Mouse (Mus musculus) liver, embryonic 12.5 days (tissue): Measurements from ENCODE around the gene Capn1. TPM values are rescaled to one million over a fixed set of nuclear protein-coding genes. Genes with fewer than 3 reads are reported as not detected.

Experiments
- ATAC-seq: fragments of 200-750 bp; cut with Nextera tagmentation; 2 replicates; pipeline ENCODE4 v1.8.0; 2017; ENCODE audit warnings: moderate number of reproducible peaks, mild to moderate bottlenecking, moderate library complexity
- H3K27ac ChIP-seq: fragments of 300-500 bp; sonication (generic); 2 replicates; pipeline ENCODE4 v1.5.1; 2016; ENCODE audit warnings: mild to moderate bottlenecking
- H3K27me3 ChIP-seq: fragments of 300-500 bp; sonication (generic); replicated peaks from 2 replicates; pipeline ENCODE4 v1.6.1; 2016; ENCODE audit warnings: mild to moderate bottlenecking, moderate library complexity
- H3K36me3 ChIP-seq: fragments of 300-500 bp; sonication (generic); 2 replicates; pipeline ENCODE4 v1.6.1; 2016; ENCODE audit warnings: mild to moderate bottlenecking, moderate library complexity
- H3K4me1 ChIP-seq: fragments of 300-500 bp; sonication (generic); 2 replicates; pipeline ENCODE4 v1.6.1; 2016
- H3K4me2 ChIP-seq: fragments of 300-500 bp; sonication (generic); 2 replicates; pipeline ENCODE4 v1.6.1; 2016; ENCODE audit warnings: mild to moderate bottlenecking, moderate library complexity
- H3K4me3 ChIP-seq: fragments of 300-500 bp; sonication (generic); 2 replicates; pipeline ENCODE4 v1.5.1; 2016; ENCODE audit warnings: mild to moderate bottlenecking, moderate library complexity
- H3K9ac ChIP-seq: fragments of 300-500 bp; sonication (generic); 2 replicates; pipeline ENCODE4 v1.6.1; 2016; ENCODE audit warnings: mild to moderate bottlenecking, moderate library complexity
- H3K9me3 ChIP-seq: fragments of 300-500 bp; sonication (generic); replicated peaks from 2 replicates; pipeline ENCODE4 v1.6.1; 2016; ENCODE audit warnings: mild to moderate bottlenecking, moderate library complexity
- WGBS: fragments of 180-500 bp; shearing (Covaris S2); methylation state at CpG from one replicate; pipeline ENCODE4 v1.1.7; 2016; ENCODE audit not compliant: insufficient replicate concordance; 5-methylcytosine and 5-hydroxymethylcytosine counted together
- polyA plus RNA-seq: library from polyadenylated mRNA; unstranded; fragments of >200 nt; fragmentation: Nextera tagmentation; extraction: Ambion mirVana; gene quantifications from 2 replicates; pipeline ENCODE4 v1.2.1, GENCODE M21; 2016

The Capn1 gene
- polyA plus RNA-seq, 1 experiment from 2014 or later, result 37.7 TPM

DNA sequence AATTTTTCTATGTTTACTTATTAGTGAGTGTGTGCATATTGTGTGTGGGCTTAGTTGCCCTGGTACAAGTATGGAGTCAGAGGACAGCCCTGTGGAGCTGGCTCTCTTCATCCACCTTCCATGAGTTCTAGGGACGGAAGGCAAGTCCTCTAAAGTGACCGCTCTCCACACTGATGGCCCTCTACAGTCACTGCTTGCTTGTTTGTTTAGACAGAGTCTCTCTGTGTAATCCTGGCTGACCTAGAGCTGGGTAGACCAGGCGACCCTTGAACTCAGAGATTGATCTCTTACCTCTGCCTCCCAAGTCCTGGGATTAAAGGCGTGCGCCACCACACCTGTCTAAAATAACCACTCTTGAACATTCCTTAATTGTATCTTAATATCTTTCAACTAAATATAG lies 58.3 kb downstream of the Capn1 start:
- no peak overlapping the region for H3K4me2 ChIP-seq
- 0 out of 2 replicates have a peak, but pooled peaks have one; percentile 22 for ATAC-seq
- WGBS, result 81% methylated on average over 5 of the region's 5 CpGs
- no peak overlapping the region for H3K4me3 ChIP-seq
- peaks cover 94% of the 10 kb centered on the region for H3K36me3 ChIP-seq
- H3K27me3 ChIP-seq, result no peaks in the 10 kb centered on the region
- no peaks in the 10 kb centered on the region for H3K9me3 ChIP-seq
- peak overlapping the region; percentile 37; the same call in 1 of the 2 replicates for H3K27ac ChIP-seq
- no peak overlapping the region for H3K9ac ChIP-seq
- peaks cover 36% of the 10 kb centered on the region for H3K4me1 ChIP-seq

DNA sequence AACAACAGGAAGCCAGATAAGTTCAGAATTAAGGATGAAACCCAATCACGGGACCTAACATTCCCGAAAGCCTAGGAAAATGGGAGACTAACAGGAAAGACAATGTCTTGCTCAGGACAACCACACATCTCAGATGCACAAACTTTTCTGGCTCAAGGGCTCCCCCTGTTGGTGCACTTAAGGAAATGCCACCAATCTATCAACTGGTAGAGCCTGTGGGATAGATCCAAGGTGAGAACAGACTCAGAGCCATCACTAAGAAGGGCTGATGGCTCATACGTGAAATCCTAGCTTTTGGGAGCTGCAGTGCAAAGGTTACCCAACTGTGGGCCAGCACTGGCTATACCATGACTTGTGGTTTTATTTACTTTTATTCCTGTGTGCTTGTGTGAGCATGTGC lies 59.0 kb downstream of the Capn1 start:
- ATAC-seq, result peak; percentile 56; the same call in 1 of the 2 replicates
- H3K4me1 ChIP-seq, result peaks cover 36% of the 10 kb centered on the region
- peaks cover 98% of the 10 kb centered on the region for H3K36me3 ChIP-seq
- H3K9me3 ChIP-seq, result no peaks in the 10 kb centered on the region
- H3K27ac ChIP-seq, result peak overlapping the region; percentile 37; the same call in 1 of the 2 replicates
- H3K27me3 ChIP-seq, result no peaks in the 10 kb centered on the region
- no peak overlapping the region for H3K4me3 ChIP-seq
- no peak overlapping the region for H3K4me2 ChIP-seq
- H3K9ac ChIP-seq, result no peak overlapping the region
- WGBS, result 26% methylated on average over 3 of the region's 3 CpGs

DNA sequence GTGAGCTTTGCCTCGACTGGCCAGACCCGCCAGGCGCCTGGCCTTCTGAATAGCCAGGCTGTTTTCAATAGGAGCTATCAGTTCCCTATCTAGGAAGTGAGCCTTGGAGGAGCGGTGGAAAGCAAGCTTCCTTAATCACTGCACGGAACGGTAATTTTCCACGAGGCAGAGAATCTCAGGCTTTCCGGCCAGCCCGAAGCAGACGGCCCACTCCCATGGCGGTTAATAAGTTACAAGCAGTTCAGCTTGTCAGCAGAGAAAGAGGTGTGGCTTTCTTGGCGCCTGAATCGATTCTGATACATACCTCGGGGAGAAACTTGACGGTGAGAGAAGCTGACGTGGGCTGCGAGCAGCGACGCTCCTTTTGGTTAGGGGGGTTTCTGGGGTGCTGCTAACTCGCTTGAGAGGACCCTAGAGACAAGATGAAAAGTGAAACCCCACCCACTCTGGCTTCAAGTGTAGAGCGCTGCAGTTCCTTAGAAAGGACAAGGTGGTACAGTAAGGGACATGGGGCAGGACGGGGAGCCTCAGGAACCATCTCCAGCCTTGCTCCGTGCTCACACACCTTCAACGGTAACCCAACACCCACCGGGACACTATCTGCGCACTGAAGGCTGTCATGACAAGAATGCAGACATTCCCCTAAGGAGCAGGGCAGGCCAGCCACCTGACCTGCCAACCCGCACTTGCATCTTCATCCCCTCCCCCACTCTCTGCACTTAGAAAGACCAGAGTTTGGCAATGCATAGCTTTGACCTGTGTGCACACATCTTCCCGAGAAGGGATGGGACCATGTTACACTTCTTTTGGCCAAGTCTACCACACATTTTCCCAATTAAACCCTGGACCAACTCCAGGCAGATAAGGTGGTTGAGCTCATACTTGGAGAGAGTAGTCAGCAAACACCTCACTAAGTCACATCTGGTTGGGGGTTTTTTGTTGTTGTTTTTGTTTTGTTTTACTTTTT lies 59.7 kb downstream of the Capn1 start:
- no peak overlapping the region for H3K9ac ChIP-seq
- no peaks in the 10 kb centered on the region for H3K27me3 ChIP-seq
- no peaks in the 10 kb centered on the region for H3K9me3 ChIP-seq
- ATAC-seq, result no peak
- peaks cover 32% of the 10 kb centered on the region for H3K4me1 ChIP-seq
- H3K4me2 ChIP-seq, result peak overlapping the region; percentile 37
- 0 out of 2 replicates have a peak overlapping the region, but pooled peaks have one; percentile 12 for H3K4me3 ChIP-seq
- H3K36me3 ChIP-seq, result peaks cover 98% of the 10 kb centered on the region
- 78% methylated on average over 28 of the region's 28 CpGs for WGBS
- H3K27ac ChIP-seq, result peak overlapping the region; percentile 28; the same call in 1 of the 2 replicates

DNA sequence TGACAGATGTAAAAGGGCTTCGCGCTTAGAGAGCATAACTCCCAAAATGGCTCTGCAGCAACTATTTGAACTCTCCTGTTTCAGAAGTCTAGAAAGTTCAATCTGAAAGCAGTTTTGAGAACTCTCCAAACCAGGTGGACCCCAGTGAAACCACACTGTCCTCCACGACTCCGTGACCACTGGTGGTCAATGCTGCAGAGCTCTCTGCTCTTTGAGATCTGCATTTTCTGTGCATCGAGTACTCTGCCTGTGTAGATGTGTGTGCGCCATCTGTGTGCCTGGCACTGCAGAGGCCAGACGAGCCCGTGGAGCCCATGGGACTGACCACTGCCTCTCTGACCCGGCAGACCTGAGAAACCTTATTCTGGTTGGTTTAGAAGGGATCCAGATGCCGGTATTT lies 60.8 kb downstream of the Capn1 start:
- H3K9ac ChIP-seq, result no peak overlapping the region
- H3K4me1 ChIP-seq, result peaks cover 31% of the 10 kb centered on the region
- no peak for ATAC-seq
- H3K4me3 ChIP-seq, result no peak overlapping the region
- H3K27ac ChIP-seq, result no peak overlapping the region
- 86% methylated on average over 10 of the region's 10 CpGs for WGBS
- H3K27me3 ChIP-seq, result no peaks in the 10 kb centered on the region
- H3K9me3 ChIP-seq, result no peaks in the 10 kb centered on the region
- peaks cover 98% of the 10 kb centered on the region for H3K36me3 ChIP-seq
- H3K4me2 ChIP-seq, result no peak overlapping the region

DNA sequence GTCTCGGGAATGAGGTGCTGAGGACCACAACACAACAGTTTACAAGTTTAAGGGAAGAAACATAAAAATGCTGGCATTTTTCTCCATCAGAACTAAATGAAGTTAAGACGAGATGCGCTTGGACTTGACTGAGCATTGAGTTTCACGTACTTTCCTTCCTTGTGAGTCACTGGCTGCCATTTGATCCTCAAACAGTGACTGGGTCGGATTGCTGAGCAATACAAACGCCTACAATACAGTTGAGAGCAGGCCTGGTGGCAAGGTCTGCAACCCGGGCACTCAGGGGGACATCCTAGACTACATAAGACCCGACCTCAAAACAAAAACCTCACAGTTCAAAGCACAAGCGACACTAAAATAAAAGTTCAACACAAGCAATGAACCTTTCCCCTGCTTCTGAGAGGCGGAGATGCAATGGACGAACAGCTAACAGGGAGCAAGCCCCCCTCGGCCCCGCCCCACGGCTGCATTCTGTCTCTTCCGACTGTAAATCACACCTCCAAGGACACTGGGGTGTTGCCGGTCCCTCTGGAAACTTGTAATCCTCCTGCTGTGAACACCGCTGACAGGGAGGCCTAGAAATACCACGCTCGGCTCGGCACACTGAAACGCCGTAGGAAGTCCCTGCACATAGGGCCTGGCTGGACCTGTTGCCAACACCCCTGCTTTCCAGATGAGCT lies 61.5 kb downstream of the Capn1 start:
- no peaks in the 10 kb centered on the region for H3K27me3 ChIP-seq
- no peak overlapping the region for H3K4me3 ChIP-seq
- WGBS, result 85% methylated on average over 22 of the region's 22 CpGs
- peaks cover 98% of the 10 kb centered on the region for H3K36me3 ChIP-seq
- no peak for ATAC-seq
- H3K9me3 ChIP-seq, result no peaks in the 10 kb centered on the region
- H3K9ac ChIP-seq, result no peak overlapping the region
- peaks cover 31% of the 10 kb centered on the region for H3K4me1 ChIP-seq
- no peak overlapping the region for H3K4me2 ChIP-seq
- no peak overlapping the region for H3K27ac ChIP-seq

DNA sequence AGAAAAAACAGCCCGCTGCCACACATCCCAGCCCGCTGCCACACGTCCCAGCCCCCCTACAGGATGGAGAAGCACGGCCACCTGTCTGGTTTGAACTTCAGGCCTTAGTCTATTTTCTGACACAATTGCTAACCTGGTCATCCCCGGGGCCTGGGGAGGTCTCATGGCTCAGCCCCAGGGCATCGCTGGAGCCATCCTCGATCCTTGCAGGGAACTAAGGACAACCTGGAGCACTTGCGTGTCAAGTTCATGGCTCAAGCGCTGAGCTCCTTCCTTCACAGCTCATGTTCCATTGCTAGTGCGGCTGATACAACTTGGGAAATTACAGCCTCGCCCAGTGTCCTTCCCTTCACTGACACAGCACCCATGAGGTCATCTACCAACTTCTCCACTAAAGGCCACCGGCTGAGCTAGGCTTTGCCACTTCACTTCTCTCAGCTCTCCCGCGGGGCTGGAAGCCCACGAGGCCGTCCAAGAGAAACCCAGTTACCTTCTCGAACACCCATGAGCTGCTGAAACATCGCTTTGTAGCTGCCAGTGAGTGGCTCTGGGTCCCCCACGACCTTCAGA lies 62.4 kb downstream of the Capn1 start:
- Histone ChIP-seq H3K36me3 (peaks cover 98% of the 10 kb centered on the region), H3K27me3 (no peaks in the 10 kb centered on the region), H3K4me1 (peaks cover 31% of the 10 kb centered on the region), H3K4me2 (no peak overlapping the region), H3K9me3 (no peaks in the 10 kb centered on the region), H3K4me3 (no peak overlapping the region), H3K9ac (no peak overlapping the region), H3K27ac (0 out of 2 replicates have a peak overlapping the region, but pooled peaks have one; percentile 42)
- no peak for ATAC-seq
- whole genome bisulfite sequencing, result 91% methylated on average over 19 of the region's 19 CpGs

DNA sequence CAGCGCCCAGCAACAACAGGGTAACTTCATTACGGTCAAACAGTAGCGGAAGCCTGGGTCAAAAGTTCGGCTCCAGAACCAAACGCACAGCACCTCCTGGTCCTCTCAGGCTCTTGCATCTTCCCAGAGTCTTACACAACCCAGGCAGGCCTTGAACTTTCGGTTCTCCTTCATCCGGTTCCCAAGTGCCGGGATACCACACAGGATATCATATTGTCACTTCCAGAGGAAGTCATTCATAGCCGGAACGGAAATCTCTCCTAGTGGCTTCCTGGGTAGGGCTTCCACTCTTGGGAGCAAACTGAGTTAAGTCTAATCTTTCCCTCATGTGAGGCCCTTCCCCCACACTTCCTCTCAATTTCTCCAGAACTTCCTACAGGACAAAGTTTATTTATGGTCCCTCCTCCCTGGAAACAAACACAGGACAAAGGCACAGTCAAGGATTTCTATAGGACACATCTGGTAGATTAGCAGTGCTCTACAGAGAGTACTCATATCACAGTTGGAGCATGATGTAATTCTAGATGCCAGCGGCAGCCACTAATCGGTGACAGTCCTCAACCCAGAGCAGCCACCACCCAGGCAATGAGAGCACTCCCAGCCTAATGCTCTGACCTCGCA lies 63.5 kb downstream of the Capn1 start:
- no peak overlapping the region for H3K4me3 ChIP-seq
- H3K27me3 ChIP-seq, result no peaks in the 10 kb centered on the region
- H3K9ac ChIP-seq, result no peak overlapping the region
- peaks cover 30% of the 10 kb centered on the region for H3K4me1 ChIP-seq
- peaks cover 99% of the 10 kb centered on the region for H3K36me3 ChIP-seq
- H3K9me3 ChIP-seq, result no peaks in the 10 kb centered on the region
- 0 out of 2 replicates have a peak, but pooled peaks have one; percentile 16 for ATAC-seq
- no peak overlapping the region for H3K4me2 ChIP-seq
- WGBS, result 79% methylated on average over 13 of the region's 13 CpGs
- H3K27ac ChIP-seq, result peak overlapping the region; percentile 42

DNA sequence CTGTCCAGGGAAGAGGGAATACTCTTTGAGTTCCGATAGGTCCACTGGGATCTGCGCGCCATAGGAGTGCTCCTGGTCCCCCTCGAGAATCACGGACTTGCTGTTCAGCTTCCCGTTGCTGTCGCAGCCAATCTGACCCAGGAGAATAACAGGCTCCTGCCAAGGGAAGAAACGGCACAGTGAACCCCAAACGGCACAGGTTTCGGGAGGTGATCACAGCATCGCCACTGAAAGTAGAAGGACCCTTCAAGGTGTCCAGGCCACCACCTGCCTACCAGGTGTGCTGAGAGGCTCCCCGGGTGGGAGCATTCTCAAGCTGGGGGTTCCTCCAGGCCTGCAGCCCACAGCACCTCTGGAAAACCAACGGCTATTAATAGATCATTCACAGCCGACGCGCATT lies 64.1 kb downstream of the Capn1 start:
- Histone ChIP-seq H3K9me3 (no peaks in the 10 kb centered on the region), H3K9ac (no peak overlapping the region), H3K4me2 (no peak overlapping the region), H3K36me3 (peaks cover 100% of the 10 kb centered on the region), H3K4me1 (peaks cover 25% of the 10 kb centered on the region), H3K27ac (peak overlapping the region; percentile 8; the same call in 1 of the 2 replicates), H3K4me3 (no peak overlapping the region), H3K27me3 (no peaks in the 10 kb centered on the region)
- 88% methylated on average over 16 of the region's 16 CpGs for WGBS
- ATAC-seq, result no peak

DNA sequence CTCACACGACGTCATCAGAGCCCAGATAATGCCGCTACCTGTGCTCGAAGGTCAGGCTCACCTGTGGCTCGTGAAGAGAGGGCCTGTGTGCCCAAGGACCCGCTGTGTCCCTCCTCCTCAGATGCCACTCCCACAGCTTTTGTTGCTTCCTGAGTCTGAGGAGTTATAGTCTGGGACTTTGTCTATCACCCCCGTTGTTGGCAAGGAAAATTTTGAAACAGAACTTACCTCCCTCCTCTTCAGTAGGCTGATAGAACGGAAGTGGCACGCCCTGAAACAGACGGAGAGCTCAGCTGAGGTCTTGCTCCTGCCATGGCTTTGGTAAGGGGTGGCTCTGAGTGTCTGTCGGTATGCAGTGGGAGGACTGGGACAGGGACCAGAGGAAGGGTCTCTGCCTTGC lies 65.5 kb downstream of the Capn1 start:
- Histone ChIP-seq H3K27ac (no peak overlapping the region), H3K4me3 (no peak overlapping the region), H3K4me1 (peaks cover 28% of the 10 kb centered on the region), H3K36me3 (peaks cover 100% of the 10 kb centered on the region), H3K4me2 (no peak overlapping the region), H3K9ac (no peak overlapping the region), H3K9me3 (no peaks in the 10 kb centered on the region), H3K27me3 (no peaks in the 10 kb centered on the region)
- WGBS, result 91% methylated on average over 11 of the region's 11 CpGs
- no peak for ATAC-seq

DNA sequence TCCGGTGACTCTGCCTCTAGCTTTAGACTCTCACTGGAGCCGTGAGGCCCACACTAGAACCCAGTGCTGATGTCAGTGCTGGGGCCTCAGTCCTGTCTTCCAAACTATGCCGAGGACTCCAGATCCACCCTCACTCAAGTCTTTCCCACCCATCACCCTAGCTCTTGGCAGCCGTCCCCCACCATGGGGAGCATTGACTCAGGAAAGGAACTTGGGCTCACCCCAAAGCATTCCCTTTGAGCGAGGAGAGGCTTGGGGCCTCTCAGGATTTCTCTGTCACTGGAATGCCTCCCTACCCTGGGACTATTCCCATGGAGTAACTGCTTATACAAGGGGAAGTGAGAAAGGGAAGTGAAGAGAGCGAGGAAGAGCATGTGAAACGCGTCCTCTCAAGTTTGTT lies 69.8 kb downstream of the Capn1 start:
- H3K36me3 ChIP-seq, result peaks cover 100% of the 10 kb centered on the region
- H3K9ac ChIP-seq, result no peak overlapping the region
- H3K27me3 ChIP-seq, result no peaks in the 10 kb centered on the region
- no peaks in the 10 kb centered on the region for H3K9me3 ChIP-seq
- no peak overlapping the region for H3K4me2 ChIP-seq
- H3K4me3 ChIP-seq, result no peak overlapping the region
- 78% methylated on average over 8 of the region's 8 CpGs for WGBS
- peaks cover 25% of the 10 kb centered on the region for H3K4me1 ChIP-seq
- H3K27ac ChIP-seq, result peak overlapping the region; percentile 43; the same call in 1 of the 2 replicates
- ATAC-seq, result no peak

DNA sequence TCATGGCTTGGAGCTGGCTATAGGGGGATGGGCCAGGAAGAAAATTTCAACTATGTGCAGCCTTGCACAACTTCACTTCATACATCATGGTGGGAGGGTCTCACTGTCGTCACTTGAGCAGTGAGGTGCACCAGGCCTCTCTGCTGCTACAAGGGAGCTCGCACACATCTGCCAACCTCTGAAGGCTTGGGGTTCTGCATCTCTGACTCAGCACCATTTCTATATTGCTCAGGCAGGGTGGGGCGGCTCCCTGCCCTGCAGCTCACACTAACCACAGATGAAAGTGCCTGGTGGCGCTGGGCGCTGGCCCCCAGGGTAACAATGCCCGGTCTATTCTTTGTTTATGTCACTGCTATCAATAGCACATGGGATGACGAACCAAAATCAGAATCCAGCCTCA lies 70.7 kb downstream of the Capn1 start:
- no peak overlapping the region for H3K4me2 ChIP-seq
- ATAC-seq, result peak; percentile 46
- H3K4me1 ChIP-seq, result peaks cover 27% of the 10 kb centered on the region
- peak overlapping the region; percentile 43 for H3K27ac ChIP-seq
- no peak overlapping the region for H3K9ac ChIP-seq
- no peak overlapping the region for H3K4me3 ChIP-seq
- no peaks in the 10 kb centered on the region for H3K27me3 ChIP-seq
- H3K36me3 ChIP-seq, result peaks cover 100% of the 10 kb centered on the region
- no peaks in the 10 kb centered on the region for H3K9me3 ChIP-seq
- WGBS, result 69% methylated on average over 7 of the region's 7 CpGs
